ENCODE assay signal across 30 mouse cellular contexts in the genomic region with DNA sequence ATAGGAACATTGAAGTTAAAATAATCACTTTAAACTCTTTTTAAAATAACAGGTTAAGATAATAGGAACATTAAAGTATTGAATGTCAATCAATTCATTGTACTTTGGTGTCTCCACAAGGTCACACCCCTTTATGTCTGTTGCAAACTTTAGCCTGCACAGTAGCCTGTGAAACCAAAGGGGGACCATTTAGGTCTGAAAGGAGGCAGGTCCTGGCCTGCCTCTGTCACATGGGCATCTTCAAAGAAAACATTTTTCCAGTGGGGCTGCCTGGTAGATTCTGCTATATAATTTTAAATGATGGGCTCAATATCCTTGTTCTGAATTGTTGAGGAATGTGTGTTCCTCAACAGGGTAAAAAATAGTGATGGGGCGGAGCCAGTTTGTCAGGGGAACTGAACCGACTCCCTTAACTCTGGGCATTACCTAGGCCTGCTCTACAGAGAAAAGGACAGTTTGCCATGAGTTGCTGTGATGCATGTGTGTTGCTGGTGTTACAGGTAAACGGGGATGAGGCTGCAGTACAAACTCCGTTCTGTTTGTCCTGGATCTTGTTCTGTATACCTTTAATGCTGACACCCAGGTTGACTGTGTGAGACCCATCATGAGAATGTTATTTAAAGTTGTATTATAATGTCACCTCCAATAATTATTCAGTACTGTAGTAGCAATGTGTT. TPM values are rescaled to one million over a fixed set of nuclear protein-coding genes. Genes with fewer than 3 reads are reported as not detected.
"Had no signal": no experiment of that assay in that cellular context is flagged by ENCODE, and none has a peak within 500 bp of the region (broad histone marks: within the 10 kb centered on the region; RNA-seq: fewer than 3 reads in every experiment).

No protein-coding gene starts in this region.

- H3K4me1 ChIP-seq: embryonic facial prominence, embryonic 12.5 days; embryonic facial prominence, embryonic 13.5 days; forebrain, embryonic 12.5 days; forebrain, embryonic 15.5 days had no signal

- ATAC-seq: forebrain, embryonic 13.5 days; forebrain, embryonic 14.5 days; forebrain, embryonic 15.5 days; forebrain, embryonic 16.5 days; forebrain, postnatal 0 days had no signal

- H3K27ac ChIP-seq: embryonic facial prominence, embryonic 12.5 days; embryonic facial prominence, embryonic 13.5 days; embryonic facial prominence, embryonic 15.5 days; forebrain, embryonic 10.5 days; forebrain, embryonic 12.5 days; forebrain, embryonic 13.5 days; forebrain, embryonic 15.5 days; gastrocnemius, adult 2 months; heart, adult 2 months had no signal

- H3K4me2 ChIP-seq: embryonic facial prominence, embryonic 12.5 days; embryonic facial prominence, embryonic 13.5 days; embryonic facial prominence, embryonic 15.5 days; forebrain, embryonic 12.5 days; forebrain, embryonic 13.5 days; forebrain, embryonic 15.5 days had no signal

- H3K4me3 ChIP-seq: embryonic facial prominence, embryonic 12.5 days; embryonic facial prominence, embryonic 13.5 days; embryonic facial prominence, embryonic 15.5 days; erythroblast, embryonic 14.5 days; forebrain, embryonic 10.5 days; forebrain, embryonic 12.5 days; forebrain, embryonic 13.5 days; forebrain, embryonic 15.5 days; gastrocnemius, adult 2 months; heart, adult 2 months had no signal

- H3K9ac ChIP-seq: embryonic facial prominence, embryonic 12.5 days; embryonic facial prominence, embryonic 13.5 days; embryonic facial prominence, embryonic 15.5 days; forebrain, embryonic 12.5 days; forebrain, embryonic 13.5 days; forebrain, embryonic 15.5 days; forebrain, postnatal 0 days had no signal

- DNase-seq: cerebellum, adult 2 months; cerebellum, adult 8-10 months; cerebellum, adult 9-10 months; cerebellum, adult 9-11 months; cerebellum, postnatal 10 days; cerebellum, postnatal 14 days; cerebellum, postnatal 25 days; cerebellum, postnatal 36 days; embryo, embryonic 11 days; forebrain, postnatal 0 days; gastrocnemius, adult 2 months; gastrocnemius, postnatal 10 days; gastrocnemius, postnatal 14 days; gastrocnemius, postnatal 25 days; gastrocnemius, postnatal 36 days; heart, adult 11 months; heart, adult 18-20 months; heart, adult 2 months had no signal

- H3K27me3 ChIP-seq: embryonic facial prominence, embryonic 12.5 days; embryonic facial prominence, embryonic 13.5 days; embryonic facial prominence, embryonic 15.5 days; forebrain, embryonic 12.5 days; forebrain, embryonic 13.5 days; forebrain, embryonic 15.5 days had no signal

- H3K36me3 ChIP-seq: embryonic facial prominence, embryonic 15.5 days had no signal

- H3K9me3 ChIP-seq: embryonic facial prominence, embryonic 12.5 days; embryonic facial prominence, embryonic 13.5 days; embryonic facial prominence, embryonic 15.5 days; forebrain, embryonic 10.5 days; forebrain, embryonic 12.5 days; forebrain, embryonic 13.5 days; forebrain, embryonic 15.5 days had no signal

RNA-seq across cellular contexts. Expression of gene Muc13, which starts 22.9 kb away (rescaled TPM):
- total RNA-seq: forebrain, postnatal 0 days; gastrocnemius, adult 18-20 months; gastrocnemius, adult 2 months; gastrocnemius, adult 8-10 months; gastrocnemius, postnatal 14 days; gastrocnemius, postnatal 25 days; gastrocnemius, postnatal 36 days; heart, adult 18-20 months; heart, adult 2 months had no signal
- polyA plus RNA-seq: erythroblast, embryonic 14.5 days; forebrain, embryonic 13.5 days; forebrain, embryonic 14.5 days; forebrain, embryonic 15.5 days; forebrain, postnatal 0 days had no signal
